Mouse (Mus musculus) CH12F3 (cell line): Measurements from ENCODE around the gene Ppp1r14a.

ENCODE experiments used
- in situ Hi-C: fragments of 300-500 bp; cut with MboI; formaldehyde crosslinking; loops from 2 replicates; pipeline ENCODE4 v1.14.3; 2020; ENCODE audit warnings: low sequenced_read_pairs

Ppp1r14a gene

GRCm38 (mm10) chr7:29279261-29279660 lies 9.8 kb upstream of the Ppp1r14a start:
- in situ Hi-C loops = no loop called here

- in situ Hi-C loops = no loop called here
Measured at GRCm38 (mm10) chr7:29279924-29280323, 9.2 kb upstream of the Ppp1r14a start.

- in situ Hi-C loops = no loop called here
Measured at GRCm38 (mm10) chr7:29280801-29281200, 8.3 kb upstream of the Ppp1r14a start.

GRCm38 (mm10) chr7:29281201-29282073 lies 7.7 kb upstream of the Ppp1r14a start, which contains the start of gene Spint2:
Spint2 (minus strand) TSS chr7:29281912.
- in situ Hi-C loops = no loop called here

GRCm38 (mm10) chr7:29282074-29282554 lies 7.0 kb upstream of the Ppp1r14a start:
- in situ Hi-C loops = no loop called here

- in situ Hi-C loops = no loop called here
Measured at GRCm38 (mm10) chr7:29283876-29284275, 5.2 kb upstream of the Ppp1r14a start.

GRCm38 (mm10) chr7:29284523-29284922 lies 4.6 kb upstream of the Ppp1r14a start:
- in situ Hi-C loops = no loop called here

GRCm38 (mm10) chr7:29287481-29287880 lies 1.6 kb upstream of the Ppp1r14a start:
- in situ Hi-C loops = no loop called here

GRCm38 (mm10) chr7:29288079-29288478 lies 1.0 kb upstream of the Ppp1r14a start:
- in situ Hi-C loops = no loop called here

GRCm38 (mm10) chr7:29289856-29290255 lies 748 bp downstream of the Ppp1r14a start:
- in situ Hi-C loops = no loop called here

- in situ Hi-C loops = no loop called here
Measured at GRCm38 (mm10) chr7:29290691-29291485, 1.8 kb downstream of the Ppp1r14a start.

GRCm38 (mm10) chr7:29291616-29292457 lies 2.7 kb downstream of the Ppp1r14a start:
- in situ Hi-C loops = no loop called here

GRCm38 (mm10) chr7:29292458-29293098 lies 3.5 kb downstream of the Ppp1r14a start:
- in situ Hi-C loops = no loop called here

GRCm38 (mm10) chr7:29293131-29294065 lies 4.3 kb downstream of the Ppp1r14a start:
- in situ Hi-C loops = no loop called here

- in situ Hi-C loops = no loop called here
Measured at GRCm38 (mm10) chr7:29294111-29294761, 5.1 kb downstream of the Ppp1r14a start.

GRCm38 (mm10) chr7:29295861-29296647 lies 6.9 kb downstream of the Ppp1r14a start:
- in situ Hi-C loops = no loop called here

GRCm38 (mm10) chr7:29296998-29297397 lies 7.9 kb downstream of the Ppp1r14a start:
- in situ Hi-C loops = no loop called here

- in situ Hi-C loops = no loop called here
Measured at GRCm38 (mm10) chr7:29301127-29301566, 12.0 kb downstream of the Ppp1r14a start.
